Mouse (Mus musculus): ENCODE results near the gene Stk35. TPM values are rescaled to one million over a fixed set of nuclear protein-coding genes. Genes with fewer than 3 reads are reported as not detected.
A peak's percentile ranks its signal among the peaks of the same experiment; 100 is the strongest.

Stk35 gene
- 5.2 and 7.5 TPM in 2 replicates for polyA plus RNA-seq (2015; fragmentation: Nextera tagmentation; extraction: Ambion mirVana)

DNA sequence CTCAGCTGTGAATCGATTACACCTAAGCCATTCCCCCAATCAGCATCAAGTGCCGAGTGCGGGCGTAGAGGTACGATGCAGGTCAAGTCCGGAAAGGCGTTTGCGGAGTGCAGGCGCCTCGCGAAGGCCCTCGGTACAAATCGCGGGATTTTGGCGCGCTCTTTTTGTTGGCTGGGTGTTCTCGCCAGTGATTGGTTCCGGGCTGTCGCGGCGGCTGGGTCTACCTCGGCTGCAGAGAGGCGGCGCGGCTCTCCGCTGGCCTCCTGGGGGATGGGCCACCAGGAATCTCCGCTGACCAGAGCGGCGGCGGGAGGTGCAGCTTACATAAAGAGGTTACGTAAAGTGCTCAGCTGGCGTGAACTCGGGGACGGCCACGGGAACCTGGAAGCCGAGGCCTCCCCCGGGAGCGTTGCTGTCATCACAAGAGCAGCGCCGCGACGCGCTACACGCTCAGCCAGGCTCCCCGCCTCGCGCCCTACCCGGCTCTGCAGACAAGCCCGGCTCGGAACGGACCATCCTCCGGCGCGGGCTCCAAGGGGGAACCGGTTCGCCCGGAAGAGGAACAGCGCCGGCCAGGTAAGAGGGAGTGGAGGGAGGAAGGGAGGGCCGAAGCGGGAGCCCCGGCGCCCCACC, at the start of gene Stk35:
Stk35 (plus strand) TSS at position 247 of the 633 bp plus-strand sequence.
- Histone ChIP-seq H3K4me3 (replicated peaks; ENCODE audit: low read length) (peak within 1 kb of the TSS; percentile 99), H3K9ac (ENCODE audit: low read length) (peak within 1 kb of the TSS; percentile 97), H3K36me3 (ENCODE audit: control insufficient read depth, insufficient read depth, low read length) (0 out of 2 replicates have a peak, but pooled peaks cover 2% of the 10 kb centered on the region), H3K27ac (ENCODE audit: low read length) (peak within 1 kb of the TSS; percentile 99), H3K27me3 (ENCODE audit: control insufficient read depth, insufficient read depth, low read length) (no peaks in the 10 kb centered on the region), H3K4me2 (ENCODE audit: low read depth, low read length) (peak within 1 kb of the TSS; percentile 84), H3K9me3 (replicated peaks; ENCODE audit: control insufficient read depth, low read length) (no peaks in the 10 kb centered on the region), H3K4me1 (ENCODE audit: control insufficient read depth, insufficient read depth, low read length) (peaks cover 24% of the 10 kb centered on the region)
- WGBS = under 1% methylated on average over 63 of the region's 63 CpGs
- ATAC-seq (ENCODE audit: insufficient read depth, low FRiP score) = peak; percentile 90

- Histone ChIP-seq H3K4me2 (ENCODE audit: low read depth, low read length) (no peak overlapping the region), H3K27me3 (ENCODE audit: control insufficient read depth, insufficient read depth, low read length) (no peaks in the 10 kb centered on the region), H3K4me3 (replicated peaks; ENCODE audit: low read length) (no peak overlapping the region), H3K4me1 (ENCODE audit: control insufficient read depth, insufficient read depth, low read length) (no peaks in the 10 kb centered on the region), H3K9me3 (replicated peaks; ENCODE audit: control insufficient read depth, low read length) (no peaks in the 10 kb centered on the region), H3K9ac (ENCODE audit: low read length) (no peak overlapping the region), H3K27ac (ENCODE audit: low read length) (no peak overlapping the region), H3K36me3 (ENCODE audit: control insufficient read depth, insufficient read depth, low read length) (no peaks in the 10 kb centered on the region)
- no peak for ATAC-seq (ENCODE audit: insufficient read depth, low FRiP score)
- WGBS = 88% methylated on average over 1 of the region's 1 CpGs
These were observed 18.3 kb upstream of the Stk35 start for GRCm38 (mm10) chr2:129782046-129782445.

- Histone ChIP-seq H3K36me3 (ENCODE audit: control insufficient read depth, insufficient read depth, low read length) (no peaks in the 10 kb centered on the region), H3K27me3 (ENCODE audit: control insufficient read depth, insufficient read depth, low read length) (no peaks in the 10 kb centered on the region), H3K4me3 (replicated peaks; ENCODE audit: low read length) (no peak overlapping the region), H3K9ac (ENCODE audit: low read length) (no peak overlapping the region), H3K4me1 (ENCODE audit: control insufficient read depth, insufficient read depth, low read length) (no peaks in the 10 kb centered on the region), H3K27ac (ENCODE audit: low read length) (no peak overlapping the region), H3K9me3 (replicated peaks; ENCODE audit: control insufficient read depth, low read length) (0 out of 2 replicates have a peak, but pooled peaks cover 4% of the 10 kb centered on the region), H3K4me2 (ENCODE audit: low read depth, low read length) (no peak overlapping the region)
- WGBS = 85% methylated on average over 2 of the region's 2 CpGs
- ATAC-seq (ENCODE audit: insufficient read depth, low FRiP score) = no peak
These were observed 3.8 kb upstream of the Stk35 start for GRCm38 (mm10) chr2:129796501-129796900.

GRCm38 (mm10) chr2:129797709-129798108, 2.6 kb upstream of the Stk35 start:
- no peak for ATAC-seq (ENCODE audit: insufficient read depth, low FRiP score)
- H3K9me3 ChIP-seq (replicated peaks; ENCODE audit: control insufficient read depth, low read length) = 0 out of 2 replicates have a peak, but pooled peaks cover 4% of the 10 kb centered on the region
- no peak overlapping the region for H3K9ac ChIP-seq (ENCODE audit: low read length)
- H3K4me1 ChIP-seq (ENCODE audit: control insufficient read depth, insufficient read depth, low read length) = peaks cover 8% of the 10 kb centered on the region
- WGBS = 46% methylated on average over 1 of the region's 3 CpGs
- no peak overlapping the region for H3K27ac ChIP-seq (ENCODE audit: low read length)
- no peak overlapping the region for H3K4me2 ChIP-seq (ENCODE audit: low read depth, low read length)
- H3K4me3 ChIP-seq (replicated peaks; ENCODE audit: low read length) = no peak overlapping the region
- no peaks in the 10 kb centered on the region for H3K36me3 ChIP-seq (ENCODE audit: control insufficient read depth, insufficient read depth, low read length)
- no peaks in the 10 kb centered on the region for H3K27me3 ChIP-seq (ENCODE audit: control insufficient read depth, insufficient read depth, low read length)

DNA sequence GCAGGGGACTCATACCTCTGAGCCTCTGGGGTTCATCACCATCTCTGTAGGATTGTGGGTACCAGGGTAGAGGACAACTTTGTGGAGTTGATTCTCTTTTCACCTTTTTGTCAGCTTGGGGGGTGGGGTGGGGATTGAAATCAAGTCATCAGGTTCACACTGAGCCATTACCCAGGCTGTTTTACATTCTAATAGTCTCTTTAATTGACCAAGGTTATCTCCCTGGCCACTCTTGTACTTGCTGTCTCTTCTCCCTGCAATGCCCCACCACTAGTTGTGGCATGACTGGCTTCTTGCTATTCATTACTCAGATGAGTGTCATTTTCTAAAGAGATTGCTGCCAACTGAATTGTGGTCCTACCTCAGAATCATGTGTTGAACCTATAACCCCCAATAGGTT, 1.9 kb upstream of the Stk35 start:
- H3K9me3 ChIP-seq (replicated peaks; ENCODE audit: control insufficient read depth, low read length) = 0 out of 2 replicates have a peak, but pooled peaks cover 4% of the 10 kb centered on the region
- H3K4me1 ChIP-seq (ENCODE audit: control insufficient read depth, insufficient read depth, low read length) = peaks cover 15% of the 10 kb centered on the region
- no peak overlapping the region for H3K4me3 ChIP-seq (replicated peaks; ENCODE audit: low read length)
- H3K27me3 ChIP-seq (ENCODE audit: control insufficient read depth, insufficient read depth, low read length) = no peaks in the 10 kb centered on the region
- no peak overlapping the region for H3K27ac ChIP-seq (ENCODE audit: low read length)
- no peak overlapping the region for H3K4me2 ChIP-seq (ENCODE audit: low read depth, low read length)
- no peak overlapping the region for H3K9ac ChIP-seq (ENCODE audit: low read length)
- H3K36me3 ChIP-seq (ENCODE audit: control insufficient read depth, insufficient read depth, low read length) = no peaks in the 10 kb centered on the region
- no peak for ATAC-seq (ENCODE audit: insufficient read depth, low FRiP score)

DNA sequence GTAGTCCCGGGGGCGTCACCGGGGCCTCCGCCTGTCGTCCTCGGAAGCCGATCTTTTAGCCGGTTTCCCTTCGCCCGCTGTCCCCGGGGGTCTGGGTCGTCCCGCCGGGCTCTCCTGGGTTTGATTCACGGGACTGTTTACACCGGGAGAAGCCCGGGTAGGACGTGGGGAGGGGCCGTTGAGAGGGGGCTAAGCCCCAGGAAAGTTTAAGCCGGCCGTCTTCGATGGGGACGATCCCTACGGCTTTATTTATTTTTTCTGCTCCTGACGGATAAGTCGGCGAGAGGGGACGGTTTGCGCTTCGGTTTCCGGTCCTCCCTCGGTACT, 550 bp downstream of the Stk35 start:
- no peaks in the 10 kb centered on the region for H3K27me3 ChIP-seq (ENCODE audit: control insufficient read depth, insufficient read depth, low read length)
- H3K36me3 ChIP-seq (ENCODE audit: control insufficient read depth, insufficient read depth, low read length) = 0 out of 2 replicates have a peak, but pooled peaks cover 2% of the 10 kb centered on the region
- peak overlapping the region; percentile 97 for H3K9ac ChIP-seq (ENCODE audit: low read length)
- WGBS = under 1% methylated on average over 32 of the region's 32 CpGs
- peaks cover 27% of the 10 kb centered on the region for H3K4me1 ChIP-seq (ENCODE audit: control insufficient read depth, insufficient read depth, low read length)
- peak overlapping the region; percentile 99 for H3K4me3 ChIP-seq (replicated peaks; ENCODE audit: low read length)
- ATAC-seq (ENCODE audit: insufficient read depth, low FRiP score) = peak; percentile 14; the same call in 1 of the 2 replicates
- H3K27ac ChIP-seq (ENCODE audit: low read length) = peak overlapping the region; percentile 99
- no peaks in the 10 kb centered on the region for H3K9me3 ChIP-seq (replicated peaks; ENCODE audit: control insufficient read depth, low read length)
- H3K4me2 ChIP-seq (ENCODE audit: low read depth, low read length) = peak overlapping the region; percentile 84

DNA sequence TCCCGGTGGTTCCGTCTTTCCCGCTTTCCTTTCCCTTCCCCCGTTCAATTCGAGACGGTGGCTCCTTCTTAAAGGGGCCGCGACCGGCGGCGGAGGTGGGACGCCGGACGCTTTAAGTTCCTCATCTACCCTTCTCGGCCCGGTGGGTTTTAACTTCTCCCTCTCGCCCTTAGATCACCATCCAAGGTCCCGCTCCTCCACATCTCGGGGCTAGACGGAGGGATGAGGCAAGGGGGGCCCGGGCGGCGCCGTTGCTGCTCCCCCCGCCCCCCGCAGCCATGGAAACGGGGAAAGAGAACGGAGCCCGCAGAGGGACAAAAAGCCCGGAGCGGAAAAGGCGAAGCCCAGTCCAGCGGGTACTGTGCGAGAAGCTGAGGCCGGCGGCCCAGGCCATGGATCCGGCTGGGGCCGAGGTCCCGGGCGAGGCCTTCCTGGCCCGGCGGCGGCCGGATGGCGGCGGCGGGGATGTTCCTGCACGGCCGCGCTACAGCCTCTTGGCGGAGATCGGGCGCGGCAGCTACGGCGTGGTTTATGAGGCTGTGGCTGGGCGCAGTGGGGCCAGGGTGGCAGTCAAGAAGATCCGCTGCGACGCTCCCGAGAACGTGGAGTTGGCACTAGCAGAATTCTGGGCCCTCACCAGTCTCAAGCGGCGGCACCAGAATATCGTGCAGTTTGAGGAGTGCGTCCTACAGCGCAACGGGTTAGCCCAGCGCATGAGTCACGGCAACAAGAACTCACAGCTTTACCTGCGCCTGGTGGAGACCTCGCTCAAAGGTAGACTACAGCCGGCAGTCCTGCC, 1.1 kb downstream of the Stk35 start:
- Histone ChIP-seq H3K9me3 (replicated peaks; ENCODE audit: control insufficient read depth, low read length) (no peaks in the 10 kb centered on the region), H3K4me3 (replicated peaks; ENCODE audit: low read length) (peak overlapping the region; percentile 99), H3K4me2 (ENCODE audit: low read depth, low read length) (peak overlapping the region; percentile 84), H3K36me3 (ENCODE audit: control insufficient read depth, insufficient read depth, low read length) (0 out of 2 replicates have a peak, but pooled peaks cover 2% of the 10 kb centered on the region), H3K27ac (ENCODE audit: low read length) (peak overlapping the region; percentile 99), H3K4me1 (ENCODE audit: control insufficient read depth, insufficient read depth, low read length) (peaks cover 27% of the 10 kb centered on the region), H3K9ac (ENCODE audit: low read length) (peak overlapping the region; percentile 97), H3K27me3 (ENCODE audit: control insufficient read depth, insufficient read depth, low read length) (no peaks in the 10 kb centered on the region)
- WGBS = under 1% methylated on average over 73 of the region's 73 CpGs
- ATAC-seq (ENCODE audit: insufficient read depth, low FRiP score) = peak; percentile 80

DNA sequence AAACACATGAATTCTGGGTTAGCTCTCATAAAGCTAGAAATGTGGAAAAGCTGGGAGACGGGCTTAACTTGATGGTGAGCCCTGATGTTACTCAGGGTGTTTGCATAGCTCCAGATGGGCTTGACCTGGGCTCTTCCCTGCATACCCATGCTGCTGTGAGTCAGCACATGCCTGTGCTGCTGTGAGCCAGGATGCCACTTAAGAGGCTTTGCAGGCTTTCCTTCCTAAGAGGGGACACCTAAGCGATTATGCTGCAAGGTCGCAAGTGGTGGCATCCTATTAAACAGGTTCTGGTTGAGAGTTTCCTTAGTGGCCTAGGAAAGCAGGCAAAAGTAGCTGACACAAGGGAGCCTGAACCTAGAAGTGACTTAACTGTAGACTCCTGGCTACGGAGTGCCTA, 5.2 kb downstream of the Stk35 start:
- H3K9ac ChIP-seq (ENCODE audit: low read length) = no peak overlapping the region
- H3K36me3 ChIP-seq (ENCODE audit: control insufficient read depth, insufficient read depth, low read length) = peaks cover 8% of the 10 kb centered on the region
- no peak overlapping the region for H3K4me3 ChIP-seq (replicated peaks; ENCODE audit: low read length)
- ATAC-seq (ENCODE audit: insufficient read depth, low FRiP score) = no peak
- no peak overlapping the region for H3K27ac ChIP-seq (ENCODE audit: low read length)
- WGBS = 87% methylated on average over 4 of the region's 4 CpGs
- H3K9me3 ChIP-seq (replicated peaks; ENCODE audit: control insufficient read depth, low read length) = no peaks in the 10 kb centered on the region
- H3K27me3 ChIP-seq (ENCODE audit: control insufficient read depth, insufficient read depth, low read length) = no peaks in the 10 kb centered on the region
- H3K4me2 ChIP-seq (ENCODE audit: low read depth, low read length) = no peak overlapping the region
- peaks cover 27% of the 10 kb centered on the region for H3K4me1 ChIP-seq (ENCODE audit: control insufficient read depth, insufficient read depth, low read length)

DNA sequence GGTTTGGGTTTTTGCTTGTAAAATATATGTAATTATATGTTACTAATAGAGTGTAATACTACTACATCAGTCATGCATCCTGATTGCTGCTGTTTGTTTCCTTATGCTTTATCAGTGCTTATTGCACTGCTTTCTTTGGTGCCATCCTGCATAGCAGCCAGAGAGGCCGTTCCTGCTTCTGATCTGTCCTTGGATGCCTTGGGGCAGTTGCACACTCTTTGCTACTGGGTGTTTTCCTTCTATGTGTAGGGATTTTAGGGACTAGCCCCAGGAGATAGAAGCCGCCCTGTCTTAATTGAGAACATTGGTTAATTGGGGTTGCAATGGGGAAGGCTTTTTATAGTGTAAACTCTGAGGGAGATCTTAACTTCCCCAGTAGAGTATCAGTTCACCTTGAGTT, 6.2 kb downstream of the Stk35 start:
- H3K27ac ChIP-seq (ENCODE audit: low read length) = no peak overlapping the region
- H3K4me2 ChIP-seq (ENCODE audit: low read depth, low read length) = no peak overlapping the region
- H3K27me3 ChIP-seq (ENCODE audit: control insufficient read depth, insufficient read depth, low read length) = no peaks in the 10 kb centered on the region
- H3K36me3 ChIP-seq (ENCODE audit: control insufficient read depth, insufficient read depth, low read length) = peaks cover 18% of the 10 kb centered on the region
- ATAC-seq (ENCODE audit: insufficient read depth, low FRiP score) = no peak
- H3K9me3 ChIP-seq (replicated peaks; ENCODE audit: control insufficient read depth, low read length) = no peaks in the 10 kb centered on the region
- 83% methylated on average over 2 of the region's 2 CpGs for WGBS
- no peak overlapping the region for H3K9ac ChIP-seq (ENCODE audit: low read length)
- H3K4me1 ChIP-seq (ENCODE audit: control insufficient read depth, insufficient read depth, low read length) = peaks cover 27% of the 10 kb centered on the region
- no peak overlapping the region for H3K4me3 ChIP-seq (replicated peaks; ENCODE audit: low read length)

Data from stomach, embryonic 16.5 days (tissue).